Mouse (Mus musculus): Measurements from ENCODE around the gene Foxn3.

The Foxn3 gene

GRCm38 (mm10) chr12:99219812-99220211 lies 343.6 kb downstream of the Foxn3 start:
- TF ChIP-seq GATA4 (IDR thresholded peaks at IDR 0.05; ENCODE audit: insufficient replicate concordance, low read length): no peak

DNA sequence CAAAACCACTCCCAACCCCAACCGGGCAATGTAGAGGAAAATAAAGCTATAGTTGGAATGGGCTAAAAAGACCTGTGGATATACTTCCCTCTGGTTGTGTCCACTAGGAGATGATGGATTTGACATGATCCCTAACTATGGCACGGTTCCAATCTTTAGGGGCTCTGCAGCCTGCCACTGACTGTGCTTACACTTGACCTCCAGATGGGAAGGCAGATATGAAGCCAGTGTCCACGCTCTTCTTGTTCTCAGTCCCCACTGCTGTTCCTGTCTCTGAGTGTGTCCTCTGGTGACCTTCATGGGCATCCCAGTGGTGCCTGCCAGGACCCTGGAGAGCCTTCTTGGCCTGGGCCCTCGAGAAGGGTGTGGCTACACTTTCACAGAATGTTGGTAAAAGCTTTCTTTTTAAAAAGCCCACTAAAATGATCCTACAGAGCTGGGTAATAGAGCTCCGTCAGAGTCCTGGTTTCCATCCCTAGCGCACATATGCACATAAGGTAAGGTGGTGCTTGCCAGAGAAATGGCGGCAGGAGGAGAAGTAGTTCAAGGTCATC lies 346.2 kb downstream of the Foxn3 start:
- TF ChIP-seq GATA4 (IDR thresholded peaks at IDR 0.05; ENCODE audit: insufficient replicate concordance, low read length): no peak

DNA sequence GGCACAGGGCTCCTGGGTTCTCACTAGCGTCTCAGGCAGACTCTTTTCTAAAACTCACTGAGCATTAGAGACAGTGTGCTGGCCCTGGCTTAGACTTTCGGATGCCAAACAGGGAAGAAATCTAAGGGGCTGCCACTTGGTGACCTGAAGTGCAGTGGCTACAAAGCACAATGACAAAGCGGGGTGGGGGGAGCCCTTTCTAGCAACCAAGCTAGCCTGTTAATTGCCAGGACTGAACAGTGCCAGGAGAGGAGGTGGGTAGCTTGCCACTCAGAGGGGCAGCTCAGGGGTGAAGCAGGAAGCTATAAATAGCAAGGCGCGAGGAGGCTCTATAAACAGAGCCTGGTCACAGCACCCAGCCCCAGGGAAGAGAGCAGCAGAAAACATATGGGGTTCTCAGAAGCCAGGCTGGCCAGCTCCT lies 347.0 kb downstream of the Foxn3 start:
- no peak for TF ChIP-seq GATA4 (IDR thresholded peaks at IDR 0.05; ENCODE audit: insufficient replicate concordance, low read length)

DNA sequence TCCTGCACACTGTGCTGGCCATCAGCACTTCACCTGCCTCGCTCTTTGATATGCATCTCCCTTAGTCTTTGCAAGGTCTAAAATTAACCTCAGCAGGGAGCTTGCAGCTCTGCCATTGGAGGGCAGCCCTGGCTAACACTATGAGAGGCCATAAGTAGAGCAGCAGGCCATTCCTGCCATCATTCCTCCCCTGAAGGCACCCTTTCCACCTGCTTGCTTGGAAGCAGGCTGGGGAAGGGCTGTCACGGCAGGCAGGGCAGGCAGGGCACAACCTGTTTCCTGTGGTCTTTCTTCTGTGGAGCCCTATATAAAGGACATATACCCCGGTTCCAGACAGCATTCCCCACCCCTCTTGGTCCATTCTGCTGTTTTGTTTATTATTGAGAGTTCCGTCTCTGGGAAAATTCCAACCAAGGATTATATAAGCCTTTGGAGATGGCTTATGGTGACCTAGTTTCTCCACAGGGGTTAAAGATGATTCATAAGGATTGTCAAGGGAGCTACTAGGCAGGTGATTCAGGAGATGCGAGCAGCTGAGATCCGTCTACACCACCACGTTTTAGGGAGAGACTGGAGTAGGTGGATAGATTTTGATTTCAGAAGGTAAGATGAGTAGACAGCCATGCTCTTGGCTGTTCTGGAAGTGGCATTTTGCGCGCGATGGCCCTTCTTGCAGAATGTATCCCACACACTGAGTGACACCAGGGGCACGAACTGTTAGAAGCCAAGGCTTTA lies 347.7 kb downstream of the Foxn3 start:
- TF ChIP-seq GATA4 (IDR thresholded peaks at IDR 0.05; ENCODE audit: insufficient replicate concordance, low read length): no peak

GRCm38 (mm10) chr12:99214098-99214497 lies 349.3 kb downstream of the Foxn3 start:
- TF ChIP-seq GATA4 (IDR thresholded peaks at IDR 0.05; ENCODE audit: insufficient replicate concordance, low read length): no peak

GRCm38 (mm10) chr12:99213218-99213617 lies 350.2 kb downstream of the Foxn3 start:
- no peak for TF ChIP-seq GATA4 (IDR thresholded peaks at IDR 0.05; ENCODE audit: insufficient replicate concordance, low read length)

- no peak for TF ChIP-seq GATA4 (IDR thresholded peaks at IDR 0.05; ENCODE audit: insufficient replicate concordance, low read length)
Observed at GRCm38 (mm10) chr12:99209801-99210200, 353.6 kb downstream of the Foxn3 start.

DNA sequence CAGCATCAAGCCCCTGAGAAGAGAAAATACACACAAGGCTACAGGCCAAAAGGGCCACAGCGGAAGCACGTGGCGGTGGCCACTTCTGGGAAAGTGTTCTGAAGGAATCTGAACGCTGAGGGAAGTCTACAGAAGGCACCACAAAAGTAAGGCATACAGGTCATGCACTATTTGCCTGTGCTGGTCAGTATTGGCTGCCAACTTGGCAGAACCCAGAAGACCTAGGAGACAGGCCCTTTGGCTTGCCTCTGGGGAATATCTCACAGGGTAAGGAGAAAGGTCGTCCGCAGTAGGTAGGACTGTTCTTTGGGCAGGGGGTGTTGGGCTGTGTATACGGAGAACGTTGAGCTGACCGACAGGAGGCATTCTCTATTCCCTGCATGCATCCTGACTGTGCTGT lies 355.1 kb downstream of the Foxn3 start:
- no peak for TF ChIP-seq GATA4 (IDR thresholded peaks at IDR 0.05; ENCODE audit: insufficient replicate concordance, low read length)

DNA sequence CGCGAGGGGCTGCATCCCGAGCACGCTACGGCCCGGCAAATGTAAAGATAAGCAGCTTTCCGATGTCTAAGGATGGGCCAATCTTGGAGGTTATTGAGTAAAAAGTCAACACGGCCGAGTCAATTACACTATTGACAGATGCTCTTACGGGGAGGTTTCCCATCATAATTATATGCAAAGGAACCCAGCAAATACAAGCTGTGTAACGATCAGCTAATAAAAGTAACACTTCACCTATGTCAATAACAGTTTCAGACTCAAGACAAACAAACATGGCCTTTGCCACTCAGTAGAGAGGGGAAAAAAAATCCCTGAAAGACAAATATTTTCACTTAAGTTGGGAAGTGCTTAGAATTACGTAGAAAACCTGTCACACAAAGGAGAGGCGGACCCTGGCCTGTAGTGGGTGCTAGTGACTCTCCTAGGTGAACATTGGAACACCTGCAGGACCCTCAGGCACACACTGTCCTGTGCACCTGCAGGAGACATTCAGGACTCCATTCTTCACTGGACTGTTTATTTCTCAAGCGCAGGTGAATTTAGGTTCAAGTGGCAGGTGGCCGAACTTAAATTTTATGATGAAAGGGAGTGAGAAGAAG lies 356.3 kb downstream of the Foxn3 start:
- TF ChIP-seq GATA4 (IDR thresholded peaks at IDR 0.05; ENCODE audit: insufficient replicate concordance, low read length): no peak

DNA sequence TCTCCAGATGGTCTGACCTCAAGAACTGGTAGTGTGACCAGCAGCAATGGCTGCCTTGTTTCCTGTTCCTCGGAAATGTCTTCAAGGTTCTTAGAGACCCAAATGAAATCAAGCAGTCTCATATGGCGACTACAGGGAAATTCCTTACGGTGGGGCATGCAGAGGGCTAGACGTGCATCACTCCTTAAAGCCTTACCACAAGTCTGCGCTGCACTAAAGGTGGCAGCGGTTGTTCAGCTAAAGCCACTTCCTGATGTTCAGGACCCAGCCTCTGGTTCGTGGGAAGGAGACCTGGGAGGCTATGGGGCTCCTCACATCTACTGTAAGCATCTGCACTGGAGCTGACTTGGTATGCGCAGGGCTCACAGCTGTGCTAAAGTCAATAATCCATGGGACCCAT lies 357.6 kb downstream of the Foxn3 start:
- TF ChIP-seq GATA4 (IDR thresholded peaks at IDR 0.05; ENCODE audit: insufficient replicate concordance, low read length): no peak

DNA sequence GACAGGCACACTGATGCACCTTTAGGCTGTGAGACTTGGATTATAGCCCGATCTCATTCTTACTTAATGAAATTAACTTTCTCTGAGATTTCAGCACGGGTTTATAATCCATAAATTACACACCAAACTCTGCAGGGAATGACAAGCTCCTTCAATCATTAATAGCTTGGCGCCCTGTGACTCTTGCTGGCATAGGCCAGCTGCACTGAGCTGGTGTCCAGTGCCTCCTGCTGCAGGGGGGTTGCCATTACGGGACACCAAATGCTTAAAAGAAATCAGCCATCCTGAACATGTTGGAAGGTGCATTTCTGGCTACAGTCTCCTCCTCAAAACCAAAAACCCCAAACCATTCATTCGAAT lies 364.3 kb downstream of the Foxn3 start:
- TF ChIP-seq GATA4 (IDR thresholded peaks at IDR 0.05; ENCODE audit: insufficient replicate concordance, low read length): no peak

GRCm38 (mm10) chr12:99198428-99199123 lies 364.8 kb downstream of the Foxn3 start:
- no peak for TF ChIP-seq GATA4 (IDR thresholded peaks at IDR 0.05; ENCODE audit: insufficient replicate concordance, low read length)

- no peak for TF ChIP-seq GATA4 (IDR thresholded peaks at IDR 0.05; ENCODE audit: insufficient replicate concordance, low read length)
Observed at GRCm38 (mm10) chr12:99197031-99197430, 366.4 kb downstream of the Foxn3 start.

GRCm38 (mm10) chr12:99195655-99196054 lies 367.7 kb downstream of the Foxn3 start:
- TF ChIP-seq GATA4 (IDR thresholded peaks at IDR 0.05; ENCODE audit: insufficient replicate concordance, low read length): no peak

DNA sequence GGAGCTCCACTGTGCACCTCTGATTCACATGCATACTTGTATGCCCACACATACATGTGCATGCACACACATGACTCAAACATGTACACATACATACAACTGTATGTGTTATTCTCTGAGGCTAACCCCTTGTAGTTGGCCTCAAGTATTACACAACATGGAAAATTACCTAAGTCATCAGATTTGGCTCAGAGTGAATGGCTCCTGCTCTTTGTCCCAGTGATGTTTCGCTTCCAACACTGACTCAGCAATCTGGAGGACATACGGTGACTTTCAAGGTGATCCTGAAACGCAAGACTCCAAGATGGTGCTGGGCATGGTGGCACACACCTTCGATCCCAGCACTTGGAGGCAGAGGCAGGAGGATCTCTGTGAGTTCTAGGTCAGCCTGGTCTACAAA lies 375.7 kb downstream of the Foxn3 start:
- TF ChIP-seq GATA4 (IDR thresholded peaks at IDR 0.05; ENCODE audit: insufficient replicate concordance, low read length): no peak

- TF ChIP-seq GATA4 (IDR thresholded peaks at IDR 0.05; ENCODE audit: insufficient replicate concordance, low read length): no peak
Observed at GRCm38 (mm10) chr12:99186239-99186638, 377.1 kb downstream of the Foxn3 start.
